Mouse (Mus musculus) CH12F3 (cell line): ENCODE measurements around the gene Lag3.
"Not testable (repeated sequence)": the region's sequence is repeated elsewhere in the genome, so short reads cannot be mapped to it uniquely, and the experiment has no call there.

Experiments
- in situ Hi-C: fragments of 300-500 bp; cut with MboI; formaldehyde crosslinking; loops from 2 replicates; pipeline ENCODE4 v1.14.3; 2020; ENCODE audit warnings: low sequenced_read_pairs

The Lag3 gene

GRCm38 (mm10) chr6:124901851-124902250 is 9.7 kb downstream of the Lag3 start:
- in situ Hi-C loops = no loop called here

- in situ Hi-C loops = no loop called here
Observed at GRCm38 (mm10) chr6:124900801-124901480, 10.6 kb downstream of the Lag3 start.

GRCm38 (mm10) chr6:124900056-124900800 is 11.3 kb downstream of the Lag3 start:
- in situ Hi-C loops = no loop called here

GRCm38 (mm10) chr6:124898359-124898758 is 13.1 kb downstream of the Lag3 start:
- in situ Hi-C loops = no loop called here

- in situ Hi-C loops = not testable (repeated sequence)
Observed at GRCm38 (mm10) chr6:124894113-124894512, 17.4 kb downstream of the Lag3 start.

DNA sequence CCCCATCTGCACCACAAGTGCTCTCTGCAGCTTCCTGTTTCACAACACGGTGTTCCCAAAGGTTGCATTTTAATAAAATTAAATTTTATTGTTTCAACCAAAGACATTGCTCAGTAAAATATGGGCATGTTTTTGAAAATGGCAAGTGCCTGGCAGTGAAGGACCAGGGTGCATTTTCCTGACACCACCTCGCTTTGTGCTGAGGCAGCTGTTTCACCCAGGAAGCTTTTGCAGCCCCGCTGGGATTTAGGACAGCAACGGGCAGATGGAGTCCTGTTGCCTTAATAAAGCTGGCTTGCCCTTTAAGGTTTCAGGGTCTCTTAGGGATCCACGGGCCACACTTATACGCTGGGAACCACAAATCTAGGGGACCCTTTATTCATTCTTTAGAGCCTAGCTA is 20.5 kb downstream of the Lag3 start:
- in situ Hi-C loops = no loop called here

DNA sequence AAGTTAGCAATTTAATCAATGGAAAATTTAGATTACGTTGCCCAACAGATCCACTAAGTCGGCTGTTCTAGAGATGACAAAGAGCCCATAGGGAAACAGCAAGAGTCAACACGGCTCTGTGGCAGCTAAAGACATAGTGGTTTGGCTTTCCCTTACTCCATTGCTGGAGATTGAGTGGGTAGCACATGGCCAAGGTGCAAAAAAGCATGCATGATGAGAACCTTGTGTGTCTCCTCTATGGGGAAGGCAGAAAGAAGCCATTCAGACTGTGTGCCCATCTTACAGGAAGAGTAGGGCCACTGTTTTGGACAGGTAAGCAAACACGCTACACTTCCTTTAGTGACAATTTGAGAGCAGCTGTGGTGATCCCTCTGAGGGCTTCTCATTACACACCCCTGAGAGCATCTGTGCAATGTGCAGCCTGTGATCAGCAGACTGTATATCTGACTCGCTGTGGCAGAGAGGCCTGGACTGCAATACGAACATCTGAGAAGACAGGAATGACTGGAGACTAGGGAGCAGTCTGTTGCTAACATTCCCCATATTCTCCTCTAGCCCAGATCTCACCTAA is 22.9 kb downstream of the Lag3 start:
- in situ Hi-C loops = no loop called here

DNA sequence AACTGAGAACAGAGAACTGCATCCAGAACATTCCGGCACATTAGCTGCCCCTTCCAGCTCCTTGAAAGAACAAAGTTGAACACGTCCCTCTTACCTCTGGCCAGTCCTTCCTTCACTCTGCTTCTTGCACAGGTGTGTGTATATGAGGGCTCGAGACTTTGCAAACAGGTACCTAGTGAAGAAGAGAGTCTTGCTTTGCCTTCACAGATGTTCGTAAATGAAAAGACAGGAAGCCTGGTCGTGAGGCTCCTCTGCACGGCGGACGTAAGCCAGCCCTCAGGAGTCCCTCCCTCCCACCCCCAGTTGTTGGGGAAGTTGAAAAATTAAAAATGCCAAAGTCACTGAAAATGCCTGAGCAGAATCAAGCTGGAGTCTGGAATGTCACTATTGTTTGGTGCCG is 23.5 kb downstream of the Lag3 start, which contains the start of gene Cd4:
Gene Cd4 (minus strand): TSS at position 236 of the 400 bp plus-strand sequence.
- in situ Hi-C loops = no loop called here

- in situ Hi-C loops = no loop called here
Observed at GRCm38 (mm10) chr6:124885956-124886381, 25.5 kb downstream of the Lag3 start.

DNA sequence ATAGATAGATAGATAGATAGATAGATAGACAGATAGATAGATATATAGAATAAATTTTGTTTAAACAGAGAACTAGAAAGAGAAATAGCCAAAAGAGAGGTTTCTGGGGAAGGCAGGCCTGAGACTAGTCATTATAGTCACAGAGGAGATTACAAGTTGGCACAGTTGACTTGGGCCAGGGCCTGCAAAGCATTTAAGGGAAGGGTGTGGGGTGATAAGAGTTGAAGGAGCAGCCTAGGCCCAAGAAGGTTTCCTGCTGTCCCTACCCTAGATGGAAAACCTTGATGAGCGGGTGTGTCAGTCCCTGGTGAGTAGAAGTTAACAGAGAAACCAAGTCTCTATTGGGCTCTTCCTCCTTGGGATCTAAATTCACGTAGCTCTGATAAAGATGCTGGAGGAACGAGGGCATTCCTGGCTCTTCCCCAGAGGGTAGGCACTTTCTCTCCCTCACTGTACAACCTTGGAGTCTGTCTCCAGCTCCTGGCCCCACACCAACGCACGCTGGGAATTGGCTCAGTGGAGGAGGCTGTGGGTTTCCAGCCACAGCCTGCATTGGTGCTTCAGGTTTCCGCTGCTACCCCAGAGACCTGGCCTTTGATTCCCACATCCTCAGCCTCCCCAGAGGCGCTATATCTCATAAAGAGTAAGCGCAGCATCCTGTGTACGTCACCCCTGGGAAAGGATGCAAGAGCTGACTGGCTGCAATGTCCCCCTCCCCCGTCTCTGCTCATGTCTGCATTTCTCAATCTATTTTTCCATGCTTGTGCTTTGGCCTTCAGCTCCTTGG is 26.6 kb downstream of the Lag3 start:
- in situ Hi-C loops = no loop called here

DNA sequence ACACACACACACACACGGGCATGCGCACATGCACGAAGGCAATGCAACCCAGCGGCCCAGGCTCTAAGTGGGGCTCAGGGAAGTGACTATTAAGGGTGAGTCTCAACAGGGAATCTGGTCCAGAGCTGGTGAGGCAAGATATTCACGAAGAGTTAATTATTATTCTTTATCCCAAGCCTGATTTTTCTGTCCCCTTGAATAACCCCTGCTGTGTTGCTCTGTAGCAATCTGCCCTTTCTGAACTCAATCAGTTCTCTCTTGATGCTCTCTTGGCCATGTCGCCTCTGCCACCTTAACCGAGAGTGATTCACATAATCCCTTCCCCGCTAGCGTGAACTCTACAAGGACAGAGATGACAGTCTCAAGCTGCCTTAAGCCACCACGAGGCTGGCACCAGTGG is 28.2 kb downstream of the Lag3 start:
- in situ Hi-C loops = no loop called here

DNA sequence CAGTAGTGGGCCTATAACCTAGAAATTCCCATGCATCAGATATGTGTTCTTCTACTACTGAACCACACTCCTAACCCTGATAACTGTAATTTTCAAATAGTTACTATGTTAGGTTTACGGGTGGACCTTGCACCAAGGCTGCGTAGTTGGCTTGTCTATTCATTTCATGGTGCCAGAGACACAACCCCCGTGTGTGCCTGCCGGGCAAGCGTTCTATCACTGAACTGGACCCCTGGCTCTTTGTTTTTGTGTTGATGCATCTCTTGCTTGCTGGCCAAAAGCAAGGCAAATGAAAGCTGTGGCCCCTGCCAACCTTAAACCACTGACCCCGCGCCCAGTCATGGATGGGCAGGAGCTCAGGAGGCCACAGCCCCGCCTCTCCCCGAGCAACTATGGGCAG is 29.7 kb downstream of the Lag3 start:
- in situ Hi-C loops = no loop called here

DNA sequence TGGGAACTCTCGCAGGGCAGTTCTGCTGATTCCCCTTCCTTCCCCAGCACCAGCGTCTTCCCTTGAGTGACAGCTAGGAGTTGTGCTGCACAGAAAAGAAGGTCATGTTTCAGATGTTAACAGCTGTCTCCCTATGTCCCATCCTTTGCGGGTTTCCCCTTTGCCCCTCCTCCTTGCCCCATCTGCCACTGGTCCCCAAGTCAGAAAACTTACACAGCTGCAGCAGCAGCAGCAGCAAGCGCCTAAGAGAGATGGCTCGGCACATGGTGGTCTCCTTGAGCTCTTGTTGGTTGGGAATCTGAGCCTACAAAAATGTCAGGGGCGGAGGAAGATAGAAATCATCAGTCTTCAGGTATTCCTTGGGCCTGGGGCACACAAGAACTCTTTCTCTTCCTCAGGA is 32.1 kb downstream of the Lag3 start:
- in situ Hi-C loops = no loop called here

GRCm38 (mm10) chr6:124874348-124874747 is 37.2 kb downstream of the Lag3 start:
- in situ Hi-C loops = no loop called here

DNA sequence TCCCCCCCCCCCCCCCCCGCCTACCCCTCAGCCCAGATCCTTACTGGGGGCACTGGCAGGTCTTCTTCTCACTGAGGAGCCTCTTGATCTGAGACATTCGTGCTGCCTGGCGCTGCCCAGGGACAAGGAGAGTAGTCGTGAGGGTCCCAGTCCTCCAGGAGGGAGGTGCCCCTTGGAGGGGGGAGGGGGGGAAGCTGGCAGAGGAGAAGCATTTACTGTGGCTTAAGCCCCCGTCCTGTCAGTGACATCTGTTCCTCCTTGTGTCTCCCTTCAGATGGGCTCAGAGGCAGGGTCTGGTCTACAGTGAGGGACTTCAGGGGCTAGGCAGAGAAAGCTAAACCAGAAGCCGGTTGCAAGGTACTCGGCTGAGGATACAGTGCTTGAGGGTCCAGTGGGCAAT is 44.9 kb downstream of the Lag3 start:
- in situ Hi-C loops = no loop called here

DNA sequence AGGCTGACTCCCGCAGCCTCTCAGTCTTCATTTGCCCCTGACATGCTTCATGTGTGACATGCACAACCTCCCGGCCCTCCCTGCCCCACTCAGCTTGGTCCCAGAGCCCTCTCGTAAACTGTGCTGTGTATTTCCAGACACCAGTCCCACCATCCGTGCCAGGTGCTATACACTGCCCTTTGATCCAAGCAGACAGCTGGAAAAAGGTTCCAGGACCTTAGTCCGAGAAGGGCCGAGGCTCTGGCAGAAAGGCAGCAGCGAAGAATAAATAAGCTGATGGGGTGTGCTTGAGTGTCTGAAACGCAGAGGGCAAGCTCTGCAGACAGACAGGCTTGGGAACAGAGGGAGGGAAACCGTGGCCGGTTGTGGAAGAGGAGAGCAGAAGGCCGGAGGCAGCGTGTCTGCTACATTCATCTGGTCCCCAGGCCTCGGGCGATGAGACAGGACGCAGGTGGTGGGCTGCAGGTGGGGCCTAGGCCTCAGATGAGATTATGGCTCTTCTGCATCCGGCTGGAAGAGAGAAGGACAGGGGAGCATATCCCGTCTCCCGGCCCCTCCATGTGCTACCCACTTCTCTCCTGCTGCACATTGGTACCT is 45.6 kb downstream of the Lag3 start:
- in situ Hi-C loops = no loop called here

GRCm38 (mm10) chr6:124863658-124864298 is 47.7 kb downstream of the Lag3 start, which contains the start of gene Gpr162:
Gene Gpr162 (minus strand): TSS chr6:124863983.
- in situ Hi-C loops = no loop called here

DNA sequence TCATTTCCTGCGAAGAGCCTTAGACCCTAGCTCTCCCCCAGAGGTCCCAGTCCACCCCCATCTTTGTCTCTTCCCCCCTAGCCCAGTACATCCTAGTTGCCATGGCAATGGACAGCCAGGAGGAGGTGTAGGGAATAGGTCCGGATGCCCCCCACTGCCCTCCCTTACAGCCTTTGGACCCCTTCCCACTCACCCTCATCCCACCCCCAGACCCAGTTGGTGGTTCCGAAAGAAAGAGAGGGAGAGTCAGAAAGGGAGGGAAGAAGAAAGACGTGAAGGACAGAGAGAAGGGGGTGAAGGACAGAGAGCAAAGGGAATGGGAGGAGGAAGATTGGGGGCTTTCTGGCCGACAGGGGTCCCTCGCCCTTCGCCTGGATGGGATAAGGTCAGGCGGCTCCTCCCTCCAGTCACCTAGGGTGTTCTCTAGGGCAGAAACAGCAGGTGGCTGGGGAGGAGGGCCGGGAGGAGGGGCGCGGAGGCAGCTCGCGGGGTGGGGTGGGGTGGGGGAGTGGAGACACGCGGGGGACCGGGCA is 48.3 kb downstream of the Lag3 start:
- in situ Hi-C loops = no loop called here

DNA sequence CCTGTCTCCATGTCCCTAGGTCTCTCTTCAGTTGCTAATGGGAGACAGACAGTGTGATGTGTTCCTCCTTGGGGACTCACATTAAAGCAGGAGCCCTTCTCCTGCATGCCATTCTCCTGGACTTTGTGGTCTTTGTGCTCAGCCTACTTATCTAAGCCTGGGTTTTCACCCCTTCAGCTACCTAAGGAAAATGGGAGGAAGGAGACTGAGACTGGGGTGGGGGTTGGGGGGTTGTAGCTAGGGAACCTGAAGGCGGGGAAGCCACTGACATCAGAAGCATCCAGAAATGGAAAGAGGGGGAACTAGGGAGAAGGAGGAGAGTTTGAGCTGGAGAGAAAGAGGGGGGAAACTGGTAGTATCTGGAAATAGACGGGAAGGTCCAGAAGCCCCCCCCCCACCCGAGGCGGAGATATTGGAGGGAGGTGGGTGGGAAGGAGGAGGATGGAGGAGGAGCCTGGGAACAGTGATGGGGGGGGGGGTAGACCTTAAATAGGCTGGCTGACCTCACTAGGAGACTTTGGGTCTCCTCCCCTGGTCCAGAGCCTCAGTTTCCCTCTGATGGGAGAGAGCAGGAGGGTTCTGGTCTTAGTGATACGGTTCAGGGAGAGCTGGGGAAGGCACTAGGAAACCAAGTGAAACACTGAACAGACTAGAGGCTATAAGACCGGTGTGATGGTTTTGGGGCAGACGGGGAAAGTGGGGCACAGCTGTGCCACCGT is 48.9 kb downstream of the Lag3 start:
- in situ Hi-C loops = no loop called here
